ENCODE assay signal across 24 mouse cellular contexts in genomic region chr1:171183025-171183424, GRCm38 (mm10). TPM values are rescaled to one million over a fixed set of nuclear protein-coding genes. Genes with fewer than 3 reads are reported as not detected.
DNase-seq lines count a peak whose midpoint lies in the region; ATAC-seq and TF ChIP-seq lines count a peak whose summit lies in the region.
"Had no signal": no experiment of that assay in that cellular context is flagged by ENCODE, and none has a peak within 500 bp of the region (broad histone marks: within the 10 kb centered on the region; RNA-seq: fewer than 3 reads in every experiment).

No protein-coding gene starts in this region.

- H3K4me1 ChIP-seq in heart, adult 2 months (ENCODE audit: control insufficient read depth, insufficient read depth, low read length), result peaks cover 21% of the 10 kb centered on the region
- H3K4me1 ChIP-seq in heart, embryonic 15.5 days (replicated peaks), result peaks cover 38% of the 10 kb centered on the region
- peaks cover 57% of the 10 kb centered on the region for H3K4me1 ChIP-seq in bone marrow macrophage, adult 2 months (ENCODE audit: control insufficient read depth, insufficient read depth, low read length)

- no peak for TF ChIP-seq EP300 in heart, adult 2 months (IDR thresholded peaks at IDR 0.05; ENCODE audit: insufficient read depth, low read depth, low read length)

- H3K79me2 ChIP-seq in heart, adult 2 months (replicated peaks; ENCODE audit: control insufficient read depth, insufficient read depth, low read length), result peaks cover under 1% of the 10 kb centered on the region; the same call in 1 of the 2 replicates
- H3K79me2 ChIP-seq in macrophage (ENCODE audit: inconsistent target), result peaks cover 50% of the 10 kb centered on the region

- peak overlapping the region; percentile 72 for H3K27ac ChIP-seq in heart, adult 2 months
- H3K27ac ChIP-seq in heart, embryonic 15.5 days, result peak overlapping the region; percentile 82; the same call in 1 of the 2 replicates
- H3K27ac ChIP-seq in bone marrow macrophage, adult 2 months (ENCODE audit: insufficient read depth, low read depth, low read length), result peak overlapping the region; percentile 100
- peak overlapping the region; percentile 97 for H3K27ac ChIP-seq in macrophage
- H3K27ac ChIP-seq: embryonic facial prominence, embryonic 12.5 days; embryonic facial prominence, embryonic 15.5 days; hindbrain, embryonic 14.5 days; hindbrain, postnatal 0 days had no signal

- ATAC-seq in heart, embryonic 15.5 days (replicated peaks; ENCODE audit: insufficient number of reproducible peaks, insufficient read depth, low FRiP score, low read depth), result no peak
- ATAC-seq: CD4-positive, CD25-positive, alpha-beta regulatory T cell, adult 4 months; forebrain, embryonic 14.5 days; forebrain, postnatal 0 days; hindbrain, postnatal 0 days; inflammation-experienced regulatory T-cells, adult 6 months; intestine, embryonic 16.5 days had no signal

- WGBS in heart, adult 2 months, result 72% methylated on average over 3 of the region's 3 CpGs
- 86% methylated on average over 3 of the region's 3 CpGs for WGBS in heart, embryonic 15.5 days
- 91% methylated on average over 3 of the region's 3 CpGs for WGBS in macrophage (ENCODE audit: missing documents)

- peaks cover 7% of the 10 kb centered on the region for H3K36me3 ChIP-seq in heart, adult 2 months (ENCODE audit: control insufficient read depth, insufficient read depth, low read length)
- no peaks in the 10 kb centered on the region for H3K36me3 ChIP-seq in heart, embryonic 15.5 days
- H3K36me3 ChIP-seq in macrophage (ENCODE audit: inconsistent target), result no peaks in the 10 kb centered on the region
- H3K36me3 ChIP-seq: embryonic facial prominence, embryonic 12.5 days; embryonic facial prominence, embryonic 15.5 days had no signal

- no peak overlapping the region for H3K9ac ChIP-seq in heart, adult 2 months (ENCODE audit: low read depth, low read length)
- no peak overlapping the region for H3K9ac ChIP-seq in heart, embryonic 15.5 days
- H3K9ac ChIP-seq: embryonic facial prominence, embryonic 12.5 days; embryonic facial prominence, embryonic 15.5 days; forebrain, postnatal 0 days; hindbrain, embryonic 14.5 days had no signal

- no peak for DNase-seq in heart, adult 2 months
- DNase-seq in heart, postnatal 10 days, result no peak
- DNase-seq in heart, postnatal 25 days (ENCODE audit: low spot score), result no peak
- DNase-seq: cerebellum, adult 18-20 months; cerebellum, adult 9-10 months; cerebellum, postnatal 14 days; forebrain, postnatal 0 days; kidney, adult 18-20 months had no signal

- H3K4me2 ChIP-seq in heart, embryonic 15.5 days, result no peak overlapping the region
- H3K4me2 ChIP-seq: embryonic facial prominence, embryonic 12.5 days; embryonic facial prominence, embryonic 15.5 days; hindbrain, embryonic 14.5 days had no signal

- no peaks in the 10 kb centered on the region for H3K27me3 ChIP-seq in heart, adult 2 months (ENCODE audit: control insufficient read depth, insufficient read depth, low read length)
- no peaks in the 10 kb centered on the region for H3K27me3 ChIP-seq in heart, embryonic 15.5 days
- H3K27me3 ChIP-seq: embryonic facial prominence, embryonic 12.5 days; embryonic facial prominence, embryonic 15.5 days had no signal

- intact Hi-C loops in heart, adult 2 months (cut with DNase I), result no loop called here
- intact Hi-C loops in heart, postnatal 10 days (cut with DNase I), result no loop called here
- intact Hi-C loops in heart, postnatal 25 days (cut with DNase I), result no loop called here

- TF ChIP-seq POLR2A in heart, adult 2 months (IDR thresholded peaks at IDR 0.05; ENCODE audit: insufficient read depth, low read depth, low read length), result no peak
- TF ChIP-seq POLR2A in bone marrow macrophage, adult 2 months (IDR thresholded peaks at IDR 0.05; ENCODE audit: borderline replicate concordance, low read depth, low read length), result no peak

- H3K4me3 ChIP-seq in heart, adult 2 months, result no peak overlapping the region
- no peak overlapping the region for H3K4me3 ChIP-seq in heart, embryonic 15.5 days
- H3K4me3 ChIP-seq in bone marrow macrophage, adult 2 months (ENCODE audit: insufficient read depth, low read length), result no peak overlapping the region
- no peak overlapping the region for H3K4me3 ChIP-seq in macrophage (ENCODE audit: inconsistent target)
- H3K4me3 ChIP-seq: embryonic facial prominence, embryonic 12.5 days; embryonic facial prominence, embryonic 15.5 days had no signal

- no peak for TF ChIP-seq CTCF in heart, adult 2 months (IDR thresholded peaks at IDR 0.05)
- no peak for TF ChIP-seq CTCF in bone marrow macrophage, adult 2 months (IDR thresholded peaks at IDR 0.05; ENCODE audit: low read depth, low read length)

- H3K9me3 ChIP-seq in heart, embryonic 15.5 days (replicated peaks), result no peaks in the 10 kb centered on the region
- H3K9me3 ChIP-seq: embryonic facial prominence, embryonic 12.5 days; embryonic facial prominence, embryonic 15.5 days had no signal

RNA-seq across cellular contexts. Expression of gene Pcp4l1, which starts 13.0 kb away (rescaled TPM):
- 100 to 1,000 TPM; 255 to 283 TPM for total RNA-seq in heart, adult 2 months (2021)
- 165 and 190 TPM in 2 replicates for polyA plus RNA-seq in heart, adult 2 months (2012; rRNA removed)
- 100 to 1,000 TPM; 136 to 146 TPM for total RNA-seq in heart, postnatal 10 days (2021)
- 43.0 and 46.4 TPM in 2 replicates for polyA plus RNA-seq in heart, embryonic 15.5 days (2015; fragmentation: Nextera tagmentation; extraction: Ambion mirVana)
- total RNA-seq in heart, postnatal 25 days (2021), result 100 to 1,000 TPM; 253 to 281 TPM
- 120 and 145 TPM in 2 replicates for polyA plus RNA-seq in bone marrow macrophage, adult 2 months (2012; ENCODE audit: insufficient read depth, insufficient read length, missing spikeins)
- total RNA-seq in macrophage (2018; cell fraction: chromatin; rRNA removed), result 1 to 10 TPM in 5 of 26 experiments, under 1 TPM in 9, not detected in 12; 0.50 to 5.0 (median 0.83) TPM
- 10 to 100 TPM in 22 of 26 experiments, 1 to 10 TPM in 4; 8.0 to 69.3 (median 26.9) TPM for total RNA-seq in macrophage (2018; cell fraction: cytosol; rRNA removed)
- 10 to 100 TPM in 3 of 26 experiments, 1 to 10 TPM in 23; 1.0 to 16.8 (median 4.3) TPM for total RNA-seq in macrophage (2018; cell fraction: nucleus; rRNA removed)
- 46.6 to 83.8 TPM (median 63.3 TPM) in 3 replicates for polyA plus RNA-seq in macrophage (2018)
- total RNA-seq: MEL had no signal
- polyA plus RNA-seq: CD4-positive, CD25-positive, alpha-beta regulatory T cell, adult 4 months; inflammation-experienced regulatory T-cells, adult 6 months had no signal

RNA-seq across cellular contexts. Expression of gene Nr1i3, which starts 30.7 kb away (rescaled TPM):
- total RNA-seq in heart, adult 2 months (2021), result not detected
- 0.12 TPM in 1 of 2 replicates, not detected in the other for polyA plus RNA-seq in heart, adult 2 months (2012; rRNA removed)
- total RNA-seq in heart, postnatal 10 days (2021), result not detected
- polyA plus RNA-seq in heart, embryonic 15.5 days (2015; fragmentation: Nextera tagmentation; extraction: Ambion mirVana), result 0.33 and 0.35 TPM in 2 replicates
- not detected for total RNA-seq in heart, postnatal 25 days (2021)
- polyA plus RNA-seq in bone marrow macrophage, adult 2 months (2012; ENCODE audit: insufficient read depth, insufficient read length, missing spikeins), result not detected in 2 replicates
- under 1 TPM in 4 of 26 experiments, not detected in 22; 0.19 to 0.37 (median 0.26) TPM for total RNA-seq in macrophage (2018; cell fraction: chromatin; rRNA removed)
- total RNA-seq in macrophage (2018; cell fraction: cytosol; rRNA removed), result under 1 TPM in 3 of 26 experiments, not detected in 23; 0.03 to 0.10 (median 0.05) TPM
- under 1 TPM in 5 of 26 experiments, not detected in 21; 0.22 to 0.44 (median 0.34) TPM for total RNA-seq in macrophage (2018; cell fraction: nucleus; rRNA removed)
- 0.13 TPM in 1 of 3 replicates, not detected in the others for polyA plus RNA-seq in macrophage (2018)
- total RNA-seq: forebrain, postnatal 0 days; gastrocnemius, postnatal 25 days; hindbrain, postnatal 0 days had no signal
- polyA plus RNA-seq: adrenal gland, adult 2 months had no signal

RNA-seq across cellular contexts. Expression of gene Mpz, which starts 32.5 kb away (rescaled TPM):
- total RNA-seq in heart, adult 2 months (2021), result under 1 TPM in 1 of 2 experiments, not detected in 1; 0.39 TPM
- 3.2 and 8.0 TPM in 2 replicates for polyA plus RNA-seq in heart, adult 2 months (2012; rRNA removed)
- total RNA-seq in heart, postnatal 10 days (2021), result 10 to 100 TPM; 11.0 to 18.1 TPM
- 0.63 and 1.7 TPM in 2 replicates for polyA plus RNA-seq in heart, embryonic 15.5 days (2015; fragmentation: Nextera tagmentation; extraction: Ambion mirVana)
- total RNA-seq in heart, postnatal 25 days (2021), result 1 to 10 TPM in 1 of 2 experiments, under 1 TPM in 1; 0.29 to 6.7 TPM
- 2.0 TPM in 1 of 2 replicates, not detected in the other for polyA plus RNA-seq in bone marrow macrophage, adult 2 months (2012; ENCODE audit: insufficient read depth, insufficient read length, missing spikeins)
- total RNA-seq in macrophage (2018; cell fraction: chromatin; rRNA removed), result not detected
- under 1 TPM in 18 of 26 experiments, not detected in 8; 0.03 to 0.34 (median 0.10) TPM for total RNA-seq in macrophage (2018; cell fraction: cytosol; rRNA removed)
- not detected for total RNA-seq in macrophage (2018; cell fraction: nucleus; rRNA removed)
- 0.25 TPM in 1 of 3 replicates, not detected in the others for polyA plus RNA-seq in macrophage (2018)
- total RNA-seq: common myeloid progenitor, adult 5-6 weeks; MEL had no signal
- polyA plus RNA-seq: CD4-positive, CD25-positive, alpha-beta regulatory T cell, adult 4 months; heart, embryonic 14.5 days; inflammation-experienced regulatory T-cells, adult 6 months had no signal

RNA-seq across cellular contexts. Expression of gene Sdhc, which starts 32.6 kb away (rescaled TPM):
- total RNA-seq in heart, adult 2 months (2021), result 1,000 to 10,000 TPM; 1,087 to 1,288 TPM
- 1,025 and 1,670 TPM in 2 replicates for polyA plus RNA-seq in heart, adult 2 months (2012; rRNA removed)
- 1,000 to 10,000 TPM in 1 of 2 experiments, 100 to 1,000 TPM in 1; 973 to 1,003 TPM for total RNA-seq in heart, postnatal 10 days (2021)
- 525 and 563 TPM in 2 replicates for polyA plus RNA-seq in heart, embryonic 15.5 days (2015; fragmentation: Nextera tagmentation; extraction: Ambion mirVana)
- 1,000 to 10,000 TPM; 1,121 to 1,186 TPM for total RNA-seq in heart, postnatal 25 days (2021)
- polyA plus RNA-seq in bone marrow macrophage, adult 2 months (2012; ENCODE audit: insufficient read depth, insufficient read length, missing spikeins), result 205 and 226 TPM in 2 replicates
- total RNA-seq in macrophage (2018; cell fraction: chromatin; rRNA removed), result 10 to 100 TPM in 13 of 26 experiments, 1 to 10 TPM in 13; 2.4 to 22.3 (median 9.5) TPM
- total RNA-seq in macrophage (2018; cell fraction: cytosol; rRNA removed), result 100 to 1,000 TPM in 21 of 26 experiments, 10 to 100 TPM in 5; 89.9 to 124 (median 112) TPM
- 10 to 100 TPM; 11.5 to 60.4 (median 34.4) TPM for total RNA-seq in macrophage (2018; cell fraction: nucleus; rRNA removed)
- 81.5 to 101 TPM (median 100 TPM) in 3 replicates for polyA plus RNA-seq in macrophage (2018)

RNA-seq across cellular contexts. Expression of gene Tomm40l, which starts 39.3 kb away (rescaled TPM):
- total RNA-seq in heart, adult 2 months (2021), result 10 to 100 TPM; 79.8 to 81.6 TPM
- polyA plus RNA-seq in heart, adult 2 months (2012; rRNA removed), result 63.9 and 83.2 TPM in 2 replicates
- total RNA-seq in heart, postnatal 10 days (2021), result 10 to 100 TPM; 88.9 to 95.9 TPM
- 55.6 and 57.9 TPM in 2 replicates for polyA plus RNA-seq in heart, embryonic 15.5 days (2015; fragmentation: Nextera tagmentation; extraction: Ambion mirVana)
- total RNA-seq in heart, postnatal 25 days (2021), result 100 to 1,000 TPM in 1 of 2 experiments, 10 to 100 TPM in 1; 88.9 to 101 TPM
- 25.8 and 27.3 TPM in 2 replicates for polyA plus RNA-seq in bone marrow macrophage, adult 2 months (2012; ENCODE audit: insufficient read depth, insufficient read length, missing spikeins)
- 10 to 100 TPM; 10.1 to 72.2 (median 32.8) TPM for total RNA-seq in macrophage (2018; cell fraction: chromatin; rRNA removed)
- total RNA-seq in macrophage (2018; cell fraction: cytosol; rRNA removed), result 10 to 100 TPM; 14.6 to 28.8 (median 22.2) TPM
- total RNA-seq in macrophage (2018; cell fraction: nucleus; rRNA removed), result 10 to 100 TPM; 13.0 to 48.9 (median 29.2) TPM
- 13.6 to 38.3 TPM (median 28.2 TPM) in 3 replicates for polyA plus RNA-seq in macrophage (2018)
